Mouse (Mus musculus): ENCODE results near the gene Hip1. TPM values are rescaled to one million over a fixed set of nuclear protein-coding genes. Genes with fewer than 3 reads are reported as not detected.

Gene Hip1
- polyA plus RNA-seq, 1 experiment: 18.3 TPM

- no peaks in the 10 kb centered on the region for H3K4me1 ChIP-seq (ENCODE audit: control insufficient read depth, insufficient read depth, insufficient read length)
- TF ChIP-seq CTCF (IDR thresholded peaks at IDR 0.05; ENCODE audit: extremely low read depth, insufficient read depth, insufficient read length, insufficient replicate concordance): no peak
- TF ChIP-seq POLR2A (IDR thresholded peaks at IDR 0.05; ENCODE audit: low read depth, low read length): no peak
- WGBS: 74% methylated on average over 2 of the region's 2 CpGs
- H3K27me3 ChIP-seq (ENCODE audit: control insufficient read depth, insufficient read depth, low read length): no peaks in the 10 kb centered on the region
- DNase-seq (ENCODE audit: low read depth in 1 of 2, low spot score in 2 of 2): peak in 1 of 2 experiments; percentile 42
- no peak overlapping the region for H3K4me3 ChIP-seq (ENCODE audit: extremely low read depth, insufficient read depth, insufficient read length)
- no peak overlapping the region for H3K27ac ChIP-seq (ENCODE audit: insufficient read depth, low read length)
- H3K36me3 ChIP-seq (ENCODE audit: control insufficient read depth, insufficient read depth, low read length): no peaks in the 10 kb centered on the region
Observed at GRCm38 (mm10) chr5:135357556-135357955, 187.4 kb downstream of the Hip1 start.

Other genes with a start within 250 kb of the Hip1 start
- not detected in 2 replicates for gene Fkbp6, start 195.1 kb downstream of the Hip1 start, polyA plus RNA-seq (2012; rRNA removed)
- 0.31 and 0.55 TPM in 2 replicates for gene Trim50, start 191.8 kb downstream of the Hip1 start, polyA plus RNA-seq (2012; rRNA removed)
- gene Nsun5, start 175.2 kb downstream of the Hip1 start, polyA plus RNA-seq (2012; rRNA removed): 31.1 and 33.7 TPM in 2 replicates
- 26.5 and 29.6 TPM in 2 replicates for gene Pom121, start 150.6 kb downstream of the Hip1 start, polyA plus RNA-seq (2012; rRNA removed)
- gene Ccl26, start 18.4 kb upstream of the Hip1 start, polyA plus RNA-seq (2012; rRNA removed): not detected in 2 replicates
- 1.0 and 2.8 TPM in 2 replicates for gene Ccl24, start 27.9 kb upstream of the Hip1 start, polyA plus RNA-seq (2012; rRNA removed)
- gene Rhbdd2, start 87.5 kb upstream of the Hip1 start, polyA plus RNA-seq (2012; rRNA removed): 23.5 and 25.2 TPM in 2 replicates
- 50.8 and 56.2 TPM in 2 replicates for gene Por, start 124.9 kb upstream of the Hip1 start, polyA plus RNA-seq (2012; rRNA removed)
- gene Tmem120a, start 199.3 kb upstream of the Hip1 start, polyA plus RNA-seq (2012; rRNA removed): 16.1 and 17.3 TPM in 2 replicates
- gene Styxl1, start 233.3 kb upstream of the Hip1 start, polyA plus RNA-seq (2012; rRNA removed): not detected in 2 replicates
- 200 and 320 TPM in 2 replicates for gene Mdh2, start 233.4 kb upstream of the Hip1 start, polyA plus RNA-seq (2012; rRNA removed)

Measured in spleen, adult 2 months (tissue).